ENCODE assay signal across 10 mouse cellular contexts in genomic region chr1:91209785-91210184, GRCm38 (mm10). TPM values are rescaled to one million over a fixed set of nuclear protein-coding genes. Genes with fewer than 3 reads are reported as not detected.
DNase-seq lines count a peak whose midpoint lies in the region; ATAC-seq lines count a peak whose summit lies in the region.
"Had no signal": no experiment of that assay in that cellular context is flagged by ENCODE, and none has a peak within 500 bp of the region (broad histone marks: within the 10 kb centered on the region; RNA-seq: fewer than 3 reads in every experiment).

No protein-coding gene starts in this region.

- H3K36me3 ChIP-seq in hindbrain, embryonic 15.5 days = no peaks in the 10 kb centered on the region
- no peaks in the 10 kb centered on the region for H3K36me3 ChIP-seq in hindbrain, embryonic 10.5 days
- no peaks in the 10 kb centered on the region for H3K36me3 ChIP-seq in neural tube, embryonic 14.5 days (ENCODE audit: control insufficient read depth, insufficient read depth, low read length)
- H3K36me3 ChIP-seq: embryonic facial prominence, embryonic 12.5 days; midbrain, embryonic 12.5 days had no signal

- H3K9ac ChIP-seq in hindbrain, embryonic 15.5 days = no peak overlapping the region
- no peak overlapping the region for H3K9ac ChIP-seq in neural tube, embryonic 14.5 days (replicated peaks; ENCODE audit: low read depth, low read length)
- H3K9ac ChIP-seq: embryonic facial prominence, embryonic 12.5 days; midbrain, embryonic 12.5 days had no signal

- peak; percentile 82 for ATAC-seq in hindbrain, embryonic 15.5 days (ENCODE audit: low FRiP score, low read depth)
- ATAC-seq in neural tube, embryonic 14.5 days (ENCODE audit: low read depth) = peak; percentile 79

- H3K27me3 ChIP-seq in hindbrain, embryonic 15.5 days = no peaks in the 10 kb centered on the region
- H3K27me3 ChIP-seq in hindbrain, embryonic 10.5 days (ENCODE audit: insufficient read depth, poor library complexity, severe bottlenecking) = no peaks in the 10 kb centered on the region
- H3K27me3 ChIP-seq in neural tube, embryonic 14.5 days (ENCODE audit: control insufficient read depth, insufficient read depth, low read length) = no peaks in the 10 kb centered on the region
- H3K27me3 ChIP-seq: embryonic facial prominence, embryonic 12.5 days had no signal

- H3K4me1 ChIP-seq in hindbrain, embryonic 15.5 days (replicated peaks) = peaks cover 28% of the 10 kb centered on the region
- H3K4me1 ChIP-seq in hindbrain, embryonic 10.5 days (replicated peaks) = peaks cover 16% of the 10 kb centered on the region; the same call in 1 of the 2 replicates
- H3K4me1 ChIP-seq in neural tube, embryonic 14.5 days (ENCODE audit: control insufficient read depth, insufficient read depth, low read length) = peaks cover 5% of the 10 kb centered on the region; the same call in 1 of the 2 replicates
- H3K4me1 ChIP-seq: embryonic facial prominence, embryonic 12.5 days; midbrain, embryonic 12.5 days had no signal

- H3K4me2 ChIP-seq in hindbrain, embryonic 15.5 days = no peak overlapping the region
- no peak overlapping the region for H3K4me2 ChIP-seq in neural tube, embryonic 14.5 days (ENCODE audit: low read depth, low read length)
- H3K4me2 ChIP-seq: embryonic facial prominence, embryonic 12.5 days; midbrain, embryonic 12.5 days had no signal

- peak overlapping the region; percentile 88 for H3K27ac ChIP-seq in hindbrain, embryonic 15.5 days (replicated peaks)
- H3K27ac ChIP-seq in hindbrain, embryonic 10.5 days = no peak overlapping the region
- H3K27ac ChIP-seq in neural tube, embryonic 14.5 days (ENCODE audit: low read depth, low read length) = peak overlapping the region; percentile 80
- H3K27ac ChIP-seq: embryonic facial prominence, embryonic 12.5 days; midbrain, embryonic 12.5 days had no signal

- DNase-seq in hindbrain, embryonic 10.5 days (ENCODE audit: low spot score) = no peak
- DNase-seq in cerebellum, adult 11-12 months = peak; percentile 55
- DNase-seq in gastrocnemius, postnatal 10 days = peak; percentile 83
- DNase-seq in layer of hippocampus, adult 18-20 months (ENCODE audit: low spot score in 2 of 2) = peak; percentile 86 to 89
- no peak for DNase-seq in retina, embryonic 14.5 days (ENCODE audit: low spot score)
- DNase-seq in kidney, postnatal 36 days = no peak

- no peak overlapping the region for H3K4me3 ChIP-seq in hindbrain, embryonic 15.5 days
- H3K4me3 ChIP-seq in hindbrain, embryonic 10.5 days = no peak overlapping the region
- H3K4me3 ChIP-seq in neural tube, embryonic 14.5 days (ENCODE audit: low read depth, low read length) = no peak overlapping the region
- H3K4me3 ChIP-seq: embryonic facial prominence, embryonic 12.5 days; midbrain, embryonic 12.5 days had no signal

- H3K9me3 ChIP-seq in hindbrain, embryonic 15.5 days = no peaks in the 10 kb centered on the region
- H3K9me3 ChIP-seq in hindbrain, embryonic 10.5 days = no peaks in the 10 kb centered on the region
- H3K9me3 ChIP-seq in neural tube, embryonic 14.5 days (ENCODE audit: control insufficient read depth, low read length) = no peaks in the 10 kb centered on the region
- H3K9me3 ChIP-seq: embryonic facial prominence, embryonic 12.5 days; midbrain, embryonic 12.5 days had no signal

- WGBS in hindbrain, embryonic 15.5 days = 53% methylated on average over 6 of the region's 6 CpGs
- WGBS in hindbrain, embryonic 10.5 days = 89% methylated on average over 6 of the region's 6 CpGs
- 63% methylated on average over 6 of the region's 6 CpGs for WGBS in neural tube, embryonic 14.5 days

RNA-seq across cellular contexts. Expression of gene Ramp1, which starts 30.2 kb away (rescaled TPM):
- 13.7 and 13.8 TPM in 2 replicates for polyA plus RNA-seq in hindbrain, embryonic 15.5 days (2015; fragmentation: Nextera tagmentation; extraction: Ambion mirVana)
- 0.51 and 0.81 TPM in 2 replicates for polyA plus RNA-seq in hindbrain, embryonic 10.5 days (2016; fragmentation: Nextera tagmentation; extraction: Ambion mirVana)
- total RNA-seq in gastrocnemius, postnatal 10 days (2021) = 10 to 100 TPM; 43.7 to 47.1 TPM
- total RNA-seq in layer of hippocampus, adult 18-20 months (2021) = 10 to 100 TPM; 58.6 to 64.0 TPM
- 8.3 and 15.8 TPM in 2 replicates for polyA plus RNA-seq in neural tube, embryonic 14.5 days (2014; fragmentation: Nextera tagmentation; extraction: Ambion mirVana)

RNA-seq across cellular contexts. Expression of gene Ube2f, which starts 40.3 kb away (rescaled TPM):
- polyA plus RNA-seq in hindbrain, embryonic 15.5 days (2015; fragmentation: Nextera tagmentation; extraction: Ambion mirVana) = 56.4 and 59.4 TPM in 2 replicates
- polyA plus RNA-seq in hindbrain, embryonic 10.5 days (2016; fragmentation: Nextera tagmentation; extraction: Ambion mirVana) = 86.2 and 87.1 TPM in 2 replicates
- 10 to 100 TPM; 56.3 to 57.2 TPM for total RNA-seq in gastrocnemius, postnatal 10 days (2021)
- 10 to 100 TPM; 45.8 to 48.8 TPM for total RNA-seq in layer of hippocampus, adult 18-20 months (2021)
- polyA plus RNA-seq in neural tube, embryonic 14.5 days (2014; fragmentation: Nextera tagmentation; extraction: Ambion mirVana) = 60.2 and 61.9 TPM in 2 replicates

Comparison
In these comparisons a context has a peak if more than half of its experiments do, and no peak if none do; other contexts are left out.
1. DNase-seq: peak in cerebellum, adult 11-12 months (single experiment), gastrocnemius, postnatal 10 days (single experiment) and layer of hippocampus, adult 18-20 months (2 of 2); none in hindbrain, embryonic 10.5 days (single experiment), retina, embryonic 14.5 days (single experiment) and kidney, postnatal 36 days (0 of 2).